Mouse (Mus musculus) myocyte (in vitro differentiated cells): ENCODE measurements around the gene Zdhhc19. TPM values are rescaled to one million over a fixed set of nuclear protein-coding genes. Genes with fewer than 3 reads are reported as not detected.

ENCODE experiments used
- H3K27me3 ChIP-seq: one replicate; pipeline ENCODE4 v1.6.1; 2011; ENCODE audit not compliant: control insufficient read depth, insufficient read depth, insufficient read length
- H3K36me3 ChIP-seq: one replicate; pipeline ENCODE4 v1.6.1; 2011; ENCODE audit not compliant: control insufficient read depth, insufficient read depth
- H3K4me2 ChIP-seq: one replicate; pipeline ENCODE4 v1.6.1; 2011; ENCODE audit warnings: low read depth, control low read depth
- H3K4me3 ChIP-seq: one replicate; pipeline ENCODE4 v1.5.1; 2011; ENCODE audit warnings: mild to moderate bottlenecking, control low read depth, moderate library complexity
- H3K79me2 ChIP-seq: one replicate; pipeline ENCODE4 v1.6.1; 2011; ENCODE audit not compliant: control insufficient read depth, insufficient read depth
- H3ac ChIP-seq: one replicate; pipeline ENCODE4 v1.6.1; 2011; ENCODE audit not compliant: control insufficient read depth, insufficient read length
- CEBPB ChIP-seq: IDR thresholded peaks from 2 replicates; pipeline ENCODE4 v1.6.1; 2011; ENCODE audit warnings: mild to moderate bottlenecking, moderate library complexity; ENCODE audit not compliant: poor library complexity, insufficient read depth, severe bottlenecking
- E2F4 ChIP-seq: IDR thresholded peaks from one replicate; pipeline ENCODE4 v1.6.1; 2011; ENCODE audit warnings: mild to moderate bottlenecking, control low read depth, moderate library complexity; ENCODE audit not compliant: insufficient read depth
- MAX ChIP-seq: IDR thresholded peaks from one replicate; pipeline ENCODE4 v1.6.1; 2011; ENCODE audit warnings: low read depth, mild to moderate bottlenecking, control low read depth
- MYOD1 ChIP-seq, 3 experiments: IDR thresholded peaks; one replicate each; pipeline ENCODE4 v1.6.1; 2011; ENCODE audit warnings: control low read depth in 2 of 3, low read depth in 2 of 3, mild to moderate bottlenecking in 2 of 3, moderate library complexity in 1 of 3; ENCODE audit not compliant: insufficient read length in 2 of 3, control insufficient read depth in 1 of 3
- MYOG ChIP-seq, 3 experiments: IDR thresholded peaks; one replicate each; pipeline ENCODE4 v1.6.1; 2011; ENCODE audit warnings: control low read depth in 2 of 3, low read depth in 2 of 3, mild to moderate bottlenecking in 2 of 3; ENCODE audit not compliant: insufficient read length in 2 of 3, control insufficient read depth in 1 of 3, insufficient read depth in 1 of 3
- POLR2A ChIP-seq: IDR thresholded peaks from one replicate; pipeline ENCODE4 v1.6.1; 2011; ENCODE audit warnings: low read depth, mild to moderate bottlenecking, control low read depth, moderate library complexity; ENCODE audit not compliant: insufficient read length
- POLR2AphosphoS2 ChIP-seq: IDR thresholded peaks from one replicate; pipeline ENCODE4 v1.6.1; 2011; ENCODE audit warnings: low read depth, control low read depth; ENCODE audit not compliant: insufficient read length
- REST ChIP-seq: IDR thresholded peaks from one replicate; pipeline ENCODE4 v1.6.1; 2011; ENCODE audit warnings: mild to moderate bottlenecking, control low read depth, moderate library complexity; ENCODE audit not compliant: insufficient read depth, insufficient read length
- SRF ChIP-seq: IDR thresholded peaks from one replicate; pipeline ENCODE4 v1.6.1; 2011; ENCODE audit warnings: low read depth; ENCODE audit not compliant: control insufficient read depth, insufficient read length
- TCF12 ChIP-seq: IDR thresholded peaks from one replicate; pipeline ENCODE4 v1.6.1; 2011; ENCODE audit warnings: mild to moderate bottlenecking, control low read depth; ENCODE audit not compliant: poor library complexity, insufficient read depth, severe bottlenecking
- TCF3 ChIP-seq: IDR thresholded peaks from one replicate; pipeline ENCODE4 v1.6.1; 2011; ENCODE audit warnings: low read depth, control low read depth; ENCODE audit not compliant: insufficient read length
- USF1 ChIP-seq: IDR thresholded peaks from one replicate; pipeline ENCODE4 v1.6.1; 2011; ENCODE audit warnings: low read depth, mild to moderate bottlenecking, control low read depth, moderate library complexity
- polyA plus RNA-seq: library from polyadenylated mRNA; unstranded; fragments of >200 nt; fragmentation: generic; extraction: Trizol; gene quantifications from one replicate; pipeline ENCODE4 v1.2.1, GENCODE M21; 2012; ENCODE audit warnings: missing spikeins

Gene Zdhhc19
- polyA plus RNA-seq, 1 experiment = not detected

DNA sequence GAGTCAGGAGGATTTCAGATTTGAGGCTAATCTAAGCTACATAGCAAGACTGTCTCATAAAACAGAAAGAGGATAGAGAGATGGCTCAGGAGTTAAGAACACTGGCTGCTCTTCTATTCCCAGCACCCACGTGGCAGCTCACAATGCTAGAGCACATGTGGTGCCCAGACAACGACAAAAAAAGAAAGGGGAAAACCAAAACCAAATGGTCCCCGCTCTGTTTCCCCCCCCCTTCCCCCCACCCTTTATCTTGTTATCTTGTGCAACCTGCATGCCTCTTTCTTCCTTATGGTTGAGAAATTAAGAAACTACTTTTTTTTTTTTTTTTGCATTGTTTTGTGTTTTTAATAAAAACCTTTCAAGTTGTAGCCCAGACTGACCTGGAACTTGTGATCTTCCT is 27.6 kb upstream of the Zdhhc19 start:
- Histone ChIP-seq H3ac (no peak overlapping the region), H3K79me2 (no peaks in the 10 kb centered on the region), H3K27me3 (no peaks in the 10 kb centered on the region), H3K36me3 (peaks cover 25% of the 10 kb centered on the region), H3K4me3 (no peak overlapping the region), H3K4me2 (no peak overlapping the region)
- TF ChIP-seq SRF (no peak), E2F4 (no peak), POLR2AphosphoS2 (no peak), MYOD1 (IDR thresholded peaks at IDR 0.05; ENCODE audit: control insufficient read depth in 1 of 3, insufficient read length in 2 of 3, low read depth in 2 of 3) (no peak), POLR2A (no peak), REST (no peak), MYOG (IDR thresholded peaks at IDR 0.05; ENCODE audit: control insufficient read depth in 1 of 3, insufficient read depth in 1 of 3, insufficient read length in 2 of 3, low read depth in 2 of 3) (no peak), USF1 (no peak), TCF3 (no peak), CEBPB (no peak), MAX (no peak), TCF12 (no peak)

DNA sequence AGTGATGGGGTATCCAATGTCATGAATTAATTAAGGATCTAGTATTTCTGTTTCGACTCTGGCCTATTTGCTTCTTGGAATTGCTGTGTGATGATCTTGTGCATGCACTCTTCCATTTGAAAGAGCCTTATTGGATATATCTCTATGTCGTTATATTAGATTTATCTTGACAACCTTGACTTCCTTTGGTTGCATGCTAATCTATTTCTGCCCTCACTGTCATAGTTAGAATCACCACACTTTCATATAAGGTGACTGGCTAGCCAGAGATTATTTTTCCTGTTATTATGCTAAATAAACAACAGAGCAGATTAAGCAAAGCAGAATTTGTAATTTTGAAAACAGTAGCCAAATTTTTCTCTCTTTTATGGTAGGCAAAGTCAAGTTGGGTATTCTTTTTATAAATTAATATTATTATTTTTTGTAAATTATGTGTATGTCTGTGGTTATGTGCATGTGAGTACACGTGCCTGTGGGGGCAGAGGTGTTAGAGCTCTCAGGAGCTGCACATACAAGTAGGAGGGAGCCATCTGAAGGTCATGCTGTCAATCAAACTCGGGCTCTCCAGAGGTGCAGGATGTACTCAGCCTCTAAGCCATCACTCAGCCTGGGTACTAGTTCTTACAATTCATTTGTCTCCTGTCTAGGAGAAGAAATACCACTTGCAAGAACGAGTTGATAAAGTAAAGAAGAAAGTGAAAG is 26.5 kb upstream of the Zdhhc19 start:
- Histone ChIP-seq H3K27me3 (no peaks in the 10 kb centered on the region), H3K4me3 (no peak overlapping the region), H3ac (no peak overlapping the region), H3K79me2 (no peaks in the 10 kb centered on the region), H3K36me3 (peaks cover 25% of the 10 kb centered on the region), H3K4me2 (no peak overlapping the region)
- TF ChIP-seq SRF = no peak
- no peak for TF ChIP-seq MAX
- TF ChIP-seq USF1 = no peak
- no peak for TF ChIP-seq E2F4
- TF ChIP-seq TCF12 = no peak
- TF ChIP-seq MYOD1 (IDR thresholded peaks at IDR 0.05; ENCODE audit: control insufficient read depth in 1 of 3, insufficient read length in 2 of 3, low read depth in 2 of 3) = no peak
- TF ChIP-seq TCF3 = no peak
- TF ChIP-seq POLR2AphosphoS2 = no peak
- no peak for TF ChIP-seq MYOG (IDR thresholded peaks at IDR 0.05; ENCODE audit: control insufficient read depth in 1 of 3, insufficient read depth in 1 of 3, insufficient read length in 2 of 3, low read depth in 2 of 3)
- no peak for TF ChIP-seq REST
- TF ChIP-seq CEBPB = no peak
- no peak for TF ChIP-seq POLR2A

DNA sequence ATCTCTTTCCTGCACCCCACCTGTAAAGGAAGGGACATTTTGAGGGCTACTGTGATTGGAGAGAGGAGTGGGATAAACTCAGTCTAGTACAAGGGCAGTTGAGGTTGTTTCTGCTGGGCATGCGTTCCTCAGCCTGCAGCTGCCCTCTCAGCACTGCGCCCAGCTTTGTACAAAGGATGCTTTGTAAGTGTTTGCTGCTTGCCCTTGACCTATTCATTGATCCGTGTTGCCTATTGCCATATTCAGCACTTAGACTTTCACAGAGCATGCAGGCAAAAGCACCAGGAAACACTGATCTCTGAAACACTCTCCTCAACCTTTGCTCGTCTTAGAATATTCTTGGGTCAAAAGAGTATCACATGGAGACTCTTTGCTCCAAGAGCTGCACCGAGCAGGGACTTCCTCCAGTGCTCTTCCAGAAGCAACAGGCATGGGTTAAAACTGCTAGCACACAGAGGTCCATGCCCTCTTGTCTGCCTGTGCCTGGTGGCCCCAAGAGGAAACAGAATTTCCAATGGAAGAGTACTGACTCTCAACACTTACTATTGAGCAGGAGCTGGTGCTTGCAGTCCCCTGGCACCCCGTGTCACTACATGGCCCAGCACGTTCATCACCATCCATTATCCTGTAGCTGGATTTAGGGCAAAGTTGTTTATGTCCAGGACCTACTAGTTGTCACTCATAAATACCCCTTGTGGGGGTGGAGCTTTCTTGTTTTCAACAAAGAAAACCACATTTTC is 23.6 kb upstream of the Zdhhc19 start:
- Histone ChIP-seq H3K4me2 (no peak overlapping the region), H3K36me3 (peaks cover 13% of the 10 kb centered on the region)
- TF ChIP-seq MYOG (IDR thresholded peaks at IDR 0.05; ENCODE audit: control insufficient read depth in 1 of 3, insufficient read depth in 1 of 3, insufficient read length in 2 of 3, low read depth in 2 of 3) = no peak

DNA sequence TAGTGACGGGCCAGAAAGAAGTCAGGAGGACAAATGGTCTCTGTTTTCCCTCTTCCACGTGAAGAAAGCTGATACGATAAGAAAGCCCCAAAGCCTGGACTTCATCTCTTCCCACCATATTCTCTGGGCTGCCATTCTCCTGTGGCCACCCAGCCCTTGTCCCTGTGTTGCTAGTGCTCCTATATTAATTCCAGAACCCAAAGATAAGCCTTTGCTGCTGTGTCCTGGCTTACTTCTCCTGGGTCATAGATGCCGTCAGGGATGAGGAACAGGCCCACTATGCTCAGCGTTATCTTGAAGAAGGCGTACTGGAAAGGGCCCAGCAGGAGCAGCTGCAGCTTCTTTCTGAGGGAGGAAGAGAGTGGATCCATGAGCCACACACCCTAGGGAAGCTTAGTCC is 18.8 kb upstream of the Zdhhc19 start:
- Histone ChIP-seq H3K27me3 (peaks cover 8% of the 10 kb centered on the region), H3K4me3 (no peak overlapping the region), H3K79me2 (no peaks in the 10 kb centered on the region), H3K4me2 (no peak overlapping the region), H3ac (no peak overlapping the region), H3K36me3 (no peaks in the 10 kb centered on the region)
- TF ChIP-seq POLR2AphosphoS2 = no peak

More for the DNA sequence above, 23.6 kb upstream of the Zdhhc19 start:
- no peaks in the 10 kb centered on the region for H3K27me3 ChIP-seq
- no peak overlapping the region for H3ac ChIP-seq
- no peak overlapping the region for H3K4me3 ChIP-seq
- H3K79me2 ChIP-seq = no peaks in the 10 kb centered on the region

DNA sequence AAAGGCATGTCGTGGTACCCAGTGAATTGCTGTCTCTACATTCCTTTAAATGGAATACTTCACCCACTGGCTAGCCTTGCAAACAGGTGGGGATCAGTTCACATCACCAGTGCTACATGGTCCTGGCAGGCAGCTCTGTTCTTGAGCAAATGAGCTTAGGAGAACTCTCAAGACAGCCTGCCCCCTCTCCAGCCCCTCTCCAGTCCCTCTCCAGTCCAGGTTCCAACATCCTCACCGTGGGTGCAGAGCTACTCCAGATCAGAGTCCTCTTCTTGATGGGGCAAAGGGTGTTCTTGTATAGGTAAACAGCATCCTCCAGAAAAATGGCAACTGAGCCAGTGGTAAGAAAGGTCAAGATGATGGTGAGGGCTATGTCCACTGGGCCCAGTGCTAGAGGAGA is 16.6 kb upstream of the Zdhhc19 start:
- no peak overlapping the region for H3ac ChIP-seq
- H3K4me2 ChIP-seq = no peak overlapping the region
- TF ChIP-seq MYOD1 (IDR thresholded peaks at IDR 0.05; ENCODE audit: control insufficient read depth in 1 of 3, insufficient read length in 2 of 3, low read depth in 2 of 3) = no peak
- no peak for TF ChIP-seq MYOG (IDR thresholded peaks at IDR 0.05; ENCODE audit: control insufficient read depth in 1 of 3, insufficient read depth in 1 of 3, insufficient read length in 2 of 3, low read depth in 2 of 3)
- no peak for TF ChIP-seq CEBPB
- TF ChIP-seq E2F4 = no peak
- no peak for TF ChIP-seq TCF12
- no peak for TF ChIP-seq TCF3
- TF ChIP-seq SRF = no peak
- no peak for TF ChIP-seq REST
- no peak for TF ChIP-seq POLR2AphosphoS2
- TF ChIP-seq USF1 = no peak
- TF ChIP-seq MAX = no peak
- TF ChIP-seq POLR2A = no peak
- peaks cover 14% of the 10 kb centered on the region for H3K27me3 ChIP-seq
- H3K36me3 ChIP-seq = no peaks in the 10 kb centered on the region
- no peaks in the 10 kb centered on the region for H3K79me2 ChIP-seq
- no peak overlapping the region for H3K4me3 ChIP-seq
